Mouse (Mus musculus) forebrain, postnatal 0 days (tissue): ENCODE data around the gene Samd9l. TPM values are rescaled to one million over a fixed set of nuclear protein-coding genes. Genes with fewer than 3 reads are reported as not detected.
A peak's percentile ranks its signal among the peaks of the same experiment; 100 is the strongest.
"Not testable (repeated sequence)": the region's sequence is repeated elsewhere in the genome, so short reads cannot be mapped to it uniquely, and the experiment has no call there.

Experiments used
- ATAC-seq: fragments of 200-750 bp; cut with Nextera tagmentation; 2 replicates; pipeline ENCODE4 v1.8.0; 2017; ENCODE audit warnings: mild to moderate bottlenecking, moderate library complexity
- DNase-seq: peaks from one replicate; pipeline ENCODE4 v3.0.0-alpha.2; 2015
- H3K27ac ChIP-seq: fragments of 300-500 bp; sonication (generic); 2 replicates; pipeline ENCODE4 v1.5.1; 2014; ENCODE audit warnings: low read depth, mild to moderate bottlenecking, antibody characterized with exemption, low read length, moderate library complexity, mixed read lengths
- H3K27me3 ChIP-seq: fragments of 300-500 bp; sonication (generic); 2 replicates; pipeline ENCODE4 v1.6.1; 2014; ENCODE audit warnings: mild to moderate bottlenecking, low read length, mixed read lengths; ENCODE audit not compliant: insufficient read depth
- H3K36me3 ChIP-seq: fragments of 300-500 bp; sonication (generic); 2 replicates; pipeline ENCODE4 v1.6.1; 2014; ENCODE audit warnings: mild to moderate bottlenecking, moderate library complexity; ENCODE audit not compliant: insufficient read depth
- H3K4me1 ChIP-seq: fragments of 300-500 bp; sonication (generic); 2 replicates; pipeline ENCODE4 v1.6.1; 2014; ENCODE audit warnings: antibody characterized with exemption; ENCODE audit not compliant: insufficient read depth
- H3K4me2 ChIP-seq: fragments of 300-500 bp; sonication (generic); 2 replicates; pipeline ENCODE4 v1.6.1; 2014; ENCODE audit warnings: low read depth, mild to moderate bottlenecking, moderate library complexity
- H3K4me3 ChIP-seq: fragments of 300-500 bp; sonication (generic); 2 replicates; pipeline ENCODE4 v1.5.1; 2014; ENCODE audit warnings: low read depth, low read length, mixed read lengths
- H3K9ac ChIP-seq: fragments of 300-500 bp; sonication (generic); 2 replicates; pipeline ENCODE4 v1.6.1; 2014; ENCODE audit warnings: mild to moderate bottlenecking
- H3K9me3 ChIP-seq: fragments of 300-500 bp; sonication (generic); 2 replicates; pipeline ENCODE4 v1.6.1; 2016; ENCODE audit warnings: low read length
- CTCF ChIP-seq: sonication (generic); IDR thresholded peaks from 2 replicates; pipeline ENCODE4 v1.5.1; 2016; ENCODE audit warnings: antibody characterized with exemption, control low read depth, low read depth
- WGBS: fragments of 180-500 bp; shearing (Covaris S2); extraction: QIAGEN DNeasy Blood & Tissue Kit; methylation state at CpG from one replicate; pipeline ENCODE4 v1.1.7; 2014; 5-methylcytosine and 5-hydroxymethylcytosine counted together
- polyA plus RNA-seq: library from polyadenylated mRNA; unstranded; fragments of >200 nt; fragmentation: Nextera tagmentation; extraction: Ambion mirVana; gene quantifications from 2 replicates; pipeline ENCODE4 v1.2.1, GENCODE M21; 2015
- total RNA-seq: library from RNA; depleted of rRNA; stranded (reverse); fragments of >200 nt; gene quantifications from 2 replicates; pipeline ENCODE4 v1.2.3, GENCODE M21; 2014

Gene Samd9l
- total and polyA plus RNA-seq, 2 experiments from 2014 or later, result 1.3 to 3.6 TPM

GRCm38 (mm10) chr6:3369527-3369926 lies 29.8 kb downstream of the Samd9l start:
- H3K36me3 ChIP-seq, result no peaks in the 10 kb centered on the region
- H3K27me3 ChIP-seq, result no peaks in the 10 kb centered on the region
- no peak overlapping the region for H3K27ac ChIP-seq
- no peak for ATAC-seq
- no peak for TF ChIP-seq CTCF
- H3K9me3 ChIP-seq, result no peaks in the 10 kb centered on the region
- H3K4me3 ChIP-seq, result no peak overlapping the region
- DNase-seq, result no peak
- no peaks in the 10 kb centered on the region for H3K4me1 ChIP-seq
- WGBS, result 84% methylated on average over 8 of the region's 8 CpGs
- H3K9ac ChIP-seq, result no peak overlapping the region
- no peak overlapping the region for H3K4me2 ChIP-seq

- not testable (repeated sequence) for ATAC-seq, H3K27ac ChIP-seq, DNase-seq, H3K9me3 ChIP-seq, H3K4me2 ChIP-seq, H3K27me3 ChIP-seq, H3K4me1 ChIP-seq, H3K36me3 ChIP-seq, H3K4me3 ChIP-seq, H3K9ac ChIP-seq
- WGBS, result 82% methylated on average over 1 of the region's 1 CpGs
These were observed 33.8 kb downstream of the Samd9l start for GRCm38 (mm10) chr6:3365609-3366008.

GRCm38 (mm10) chr6:3345924-3346597 lies 53.3 kb downstream of the Samd9l start:
- not testable (repeated sequence) for H3K4me1 ChIP-seq, H3K4me2 ChIP-seq, H3K9me3 ChIP-seq, H3K4me3 ChIP-seq, H3K27me3 ChIP-seq, H3K9ac ChIP-seq, H3K36me3 ChIP-seq, H3K27ac ChIP-seq
- ATAC-seq, result peak; percentile 14; the same call in 1 of the 2 replicates
- peak; percentile 57 for TF ChIP-seq CTCF
- DNase-seq, result peak; percentile 72
- WGBS, result 3% methylated on average over 1 of the region's 1 CpGs

- not testable (repeated sequence) for H3K9ac ChIP-seq, H3K27ac ChIP-seq, H3K36me3 ChIP-seq, H3K4me2 ChIP-seq, DNase-seq, ATAC-seq, H3K4me1 ChIP-seq, H3K4me3 ChIP-seq, H3K9me3 ChIP-seq, H3K27me3 ChIP-seq
- WGBS, result 74% methylated on average over 3 of the region's 4 CpGs
These were observed 54.2 kb downstream of the Samd9l start for GRCm38 (mm10) chr6:3345043-3345639.

GRCm38 (mm10) chr6:3343603-3344247 lies 55.6 kb downstream of the Samd9l start:
- H3K9ac ChIP-seq, H3K4me2 ChIP-seq, DNase-seq, ATAC-seq, H3K9me3 ChIP-seq, H3K4me1 ChIP-seq, H3K27me3 ChIP-seq, H3K4me3 ChIP-seq, H3K27ac ChIP-seq, H3K36me3 ChIP-seq: not testable (repeated sequence)
- 76% methylated on average over 1 of the region's 1 CpGs for WGBS

GRCm38 (mm10) chr6:3341479-3341878 lies 57.9 kb downstream of the Samd9l start:
- Histone ChIP-seq H3K9ac (0 out of 2 replicates have a peak overlapping the region, but pooled peaks have one; percentile 15), H3K4me2 (peak overlapping the region; percentile 43), H3K27ac (no peak overlapping the region), H3K27me3 (no peaks in the 10 kb centered on the region), H3K4me1 (0 out of 2 replicates have a peak, but pooled peaks cover 3% of the 10 kb centered on the region), H3K9me3 (no peaks in the 10 kb centered on the region), H3K4me3 (no peak overlapping the region), H3K36me3 (no peaks in the 10 kb centered on the region)
- DNase-seq (no peak), ATAC-seq (peak; percentile 53)
- 34% methylated on average over 5 of the region's 5 CpGs for WGBS
- no peak for TF ChIP-seq CTCF

GRCm38 (mm10) chr6:3340928-3341327 lies 58.4 kb downstream of the Samd9l start:
- H3K4me1 ChIP-seq, H3K36me3 ChIP-seq, H3K9me3 ChIP-seq, H3K27ac ChIP-seq, H3K27me3 ChIP-seq: not testable (repeated sequence)
- peak overlapping the region; percentile 43 for H3K4me2 ChIP-seq
- ATAC-seq (peak; percentile 86), DNase-seq (peak; percentile 26)
- H3K9ac ChIP-seq, result peak overlapping the region; percentile 15; the same call in 1 of the 2 replicates
- WGBS, result 10% methylated on average over 10 of the region's 10 CpGs
- H3K4me3 ChIP-seq, result peak overlapping the region; percentile 18

- H3K4me1 ChIP-seq, DNase-seq, H3K4me2 ChIP-seq, H3K27me3 ChIP-seq, H3K36me3 ChIP-seq, H3K27ac ChIP-seq, H3K9ac ChIP-seq, H3K9me3 ChIP-seq, H3K4me3 ChIP-seq, ATAC-seq: not testable (repeated sequence)
- WGBS, result 76% methylated on average over 6 of the region's 6 CpGs
These were observed 60.2 kb downstream of the Samd9l start for GRCm38 (mm10) chr6:3339131-3339530.
